Mouse (Mus musculus) megakaryocyte-erythroid progenitor cell, adult 5-6 weeks (primary cell): ENCODE results near the gene Atf7. TPM values are rescaled to one million over a fixed set of nuclear protein-coding genes. Genes with fewer than 3 reads are reported as not detected.
"Not testable (repeated sequence)": the region's sequence is repeated elsewhere in the genome, so short reads cannot be mapped to it uniquely, and the experiment has no call there.

Source experiments
- ATAC-seq: replicated peaks from 2 replicates; pipeline ENCODE4 v1.8.0; 2016; ENCODE audit warnings: mild to moderate bottlenecking, inconsistent platforms; ENCODE audit not compliant: severe bottlenecking, poor library complexity, low FRiP score, low TSS enrichment
- total RNA-seq, 2 experiments: library from RNA; stranded (forward) in 1 of 2; stranded (reverse) in 1 of 2; fragments of 200-1000, 215-1000 nt in 1 of 2; fragments of >200 nt in 1 of 2; fragmentation: Nextera tagmentation in 1 of 2; gene quantifications; 2 replicates each; pipeline ENCODE4 v1.2.3; 2014 to 2017

Atf7 gene
- total RNA-seq, 2 experiments from 2014 or later = 27.0 to 116 TPM

- no peak for ATAC-seq
These were observed 2.1 kb downstream of the Atf7 start for GRCm38 (mm10) chr15:102623121-102623520.

GRCm38 (mm10) chr15:102622536-102622935 is 2.7 kb downstream of the Atf7 start:
- no peak for ATAC-seq

- no peak for ATAC-seq
These were observed 4.5 kb downstream of the Atf7 start for GRCm38 (mm10) chr15:102620765-102621164.

GRCm38 (mm10) chr15:102619486-102619885 is 5.8 kb downstream of the Atf7 start:
- no peak for ATAC-seq

GRCm38 (mm10) chr15:102617654-102618053 is 7.6 kb downstream of the Atf7 start:
- ATAC-seq = no peak

GRCm38 (mm10) chr15:102616174-102616573 is 9.1 kb downstream of the Atf7 start:
- ATAC-seq = no peak

- 0 out of 2 replicates have a peak, but pooled peaks have one; percentile 36 for ATAC-seq
These were observed 11.0 kb downstream of the Atf7 start for GRCm38 (mm10) chr15:102614224-102614623.

- no peak; the same call in 1 of the 2 replicates for ATAC-seq
These were observed 12.3 kb downstream of the Atf7 start for GRCm38 (mm10) chr15:102612966-102613365.

GRCm38 (mm10) chr15:102608586-102608985 is 16.7 kb downstream of the Atf7 start:
- ATAC-seq = not testable (repeated sequence)

- ATAC-seq = no peak
These were observed 31.1 kb downstream of the Atf7 start for GRCm38 (mm10) chr15:102593996-102594656.

- ATAC-seq = 0 out of 2 replicates have a peak, but pooled peaks have one; percentile 50
These were observed 32.6 kb downstream of the Atf7 start for GRCm38 (mm10) chr15:102592674-102593073.

GRCm38 (mm10) chr15:102590567-102590966 is 34.7 kb downstream of the Atf7 start:
- ATAC-seq = no peak

GRCm38 (mm10) chr15:102589826-102590225 is 35.4 kb downstream of the Atf7 start:
- ATAC-seq = no peak

GRCm38 (mm10) chr15:102585501-102585900 is 39.8 kb downstream of the Atf7 start:
- no peak for ATAC-seq

- ATAC-seq = no peak
These were observed 41.4 kb downstream of the Atf7 start for GRCm38 (mm10) chr15:102583708-102584383.

GRCm38 (mm10) chr15:102581205-102581604 is 44.1 kb downstream of the Atf7 start:
- no peak for ATAC-seq

GRCm38 (mm10) chr15:102578351-102578750 is 46.9 kb downstream of the Atf7 start:
- ATAC-seq = no peak

GRCm38 (mm10) chr15:102576972-102577371 is 48.3 kb downstream of the Atf7 start:
- no peak for ATAC-seq

GRCm38 (mm10) chr15:102572081-102572480 is 53.2 kb downstream of the Atf7 start:
- no peak for ATAC-seq

GRCm38 (mm10) chr15:102567849-102568248 is 57.4 kb downstream of the Atf7 start:
- ATAC-seq = no peak

- no peak for ATAC-seq
These were observed 61.6 kb downstream of the Atf7 start for GRCm38 (mm10) chr15:102563681-102564080.
